Mouse (Mus musculus) stomach, embryonic 14.5 days (tissue): ENCODE data around the gene Rin3. TPM values are rescaled to one million over a fixed set of nuclear protein-coding genes. Genes with fewer than 3 reads are reported as not detected.

Source experiments
- ATAC-seq: fragments of 200-750 bp; cut with Nextera tagmentation; 2 replicates; pipeline ENCODE4 v1.8.0; 2017; ENCODE audit warnings: low read depth, moderate TSS enrichment; ENCODE audit not compliant: insufficient number of reproducible peaks, insufficient read depth, low FRiP score
- H3K27ac ChIP-seq: fragments of 300-500 bp; sonication (generic); 2 replicates; pipeline ENCODE4 v1.5.1; 2014; ENCODE audit warnings: mild to moderate bottlenecking, low read length, moderate library complexity, mixed read lengths
- H3K27me3 ChIP-seq: fragments of 300-500 bp; sonication (generic); 2 replicates; pipeline ENCODE4 v1.6.1; 2014; ENCODE audit warnings: low read length, control low read depth, mixed read lengths; ENCODE audit not compliant: control insufficient read depth, insufficient read depth
- H3K36me3 ChIP-seq: fragments of 300-500 bp; sonication (generic); 2 replicates; pipeline ENCODE4 v1.6.1; 2014; ENCODE audit warnings: mild to moderate bottlenecking, control low read depth, low read length, moderate library complexity, mixed read lengths; ENCODE audit not compliant: control insufficient read depth, insufficient read depth
- H3K4me1 ChIP-seq: fragments of 300-500 bp; sonication (generic); 2 replicates; pipeline ENCODE4 v1.6.1; 2014; ENCODE audit warnings: low read length, control low read depth, mixed read lengths; ENCODE audit not compliant: control insufficient read depth, insufficient read depth
- H3K4me2 ChIP-seq: fragments of 300-500 bp; sonication (generic); replicated peaks from 2 replicates; pipeline ENCODE4 v1.6.1; 2014; ENCODE audit warnings: low read depth, low read length, control low read depth
- H3K4me3 ChIP-seq: fragments of 300-500 bp; sonication (generic); 2 replicates; pipeline ENCODE4 v1.5.1; 2014; ENCODE audit warnings: low read depth, low read length, control low read depth
- H3K9ac ChIP-seq: fragments of 300-500 bp; sonication (generic); replicated peaks from 2 replicates; pipeline ENCODE4 v1.6.1; 2014; ENCODE audit warnings: low read depth, mild to moderate bottlenecking, control low read depth, low read length, moderate library complexity, mixed read lengths
- H3K9me3 ChIP-seq: fragments of 300-500 bp; sonication (generic); 2 replicates; pipeline ENCODE4 v1.6.1; 2016; ENCODE audit warnings: low read depth, low read length, control low read depth; ENCODE audit not compliant: control insufficient read depth
- WGBS: fragments of 180-500 bp; shearing (Covaris S2); extraction: QIAGEN DNeasy Blood & Tissue Kit; methylation state at CpG from one replicate; pipeline ENCODE4 v1.1.7; 2014; 5-methylcytosine and 5-hydroxymethylcytosine counted together
- polyA plus RNA-seq: library from polyadenylated mRNA; unstranded; fragments of >200 nt; fragmentation: Nextera tagmentation; extraction: Ambion mirVana; gene quantifications from 2 replicates; pipeline ENCODE4 v1.2.1, GENCODE M21; 2014

Rin3 gene
- polyA plus RNA-seq, 1 experiment from 2014 or later, result 12.1 TPM

DNA sequence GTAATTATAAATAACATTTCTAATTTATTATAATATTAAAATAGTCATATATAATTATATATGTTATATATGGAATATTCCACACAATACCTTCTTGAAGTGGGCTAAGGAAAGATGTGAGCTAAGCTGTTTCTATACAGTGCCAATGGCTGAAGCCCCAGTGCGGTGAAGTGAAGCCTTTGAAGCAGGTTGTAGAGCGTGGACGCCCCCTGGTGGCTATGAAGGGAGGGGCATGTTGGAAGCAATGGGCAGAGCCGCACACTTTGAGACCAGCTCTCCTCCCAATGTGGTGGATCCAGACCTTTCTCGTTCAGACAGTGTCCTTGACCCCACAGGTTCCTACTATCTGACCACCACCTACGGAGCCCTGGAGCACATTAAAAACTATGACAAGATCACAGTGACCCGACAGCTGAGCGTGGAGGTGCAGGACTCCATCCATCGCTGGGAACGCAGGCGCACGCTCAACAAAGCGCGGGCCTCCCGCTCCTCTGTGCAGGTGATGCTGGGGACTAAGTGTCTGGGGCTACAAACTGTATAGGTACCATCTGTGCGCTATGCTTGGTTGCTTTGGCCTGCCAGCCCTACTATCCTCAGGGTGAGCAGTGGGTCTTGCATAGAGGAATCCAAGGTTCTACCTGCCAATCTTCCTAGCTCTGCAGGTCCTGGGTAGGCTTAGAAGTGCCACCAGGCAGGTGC, 104.5 kb downstream of the Rin3 start:
- no peak overlapping the region for H3K27ac ChIP-seq
- H3K4me1 ChIP-seq, result no peaks in the 10 kb centered on the region
- H3K36me3 ChIP-seq, result peaks cover 12% of the 10 kb centered on the region; the same call in 1 of the 2 replicates
- 55% methylated on average over 16 of the region's 16 CpGs for WGBS
- H3K4me3 ChIP-seq, result no peak overlapping the region
- H3K4me2 ChIP-seq, result no peak overlapping the region
- H3K27me3 ChIP-seq, result no peaks in the 10 kb centered on the region
- no peak overlapping the region for H3K9ac ChIP-seq
- ATAC-seq, result peak; percentile 38; the same call in 1 of the 2 replicates
- no peaks in the 10 kb centered on the region for H3K9me3 ChIP-seq

DNA sequence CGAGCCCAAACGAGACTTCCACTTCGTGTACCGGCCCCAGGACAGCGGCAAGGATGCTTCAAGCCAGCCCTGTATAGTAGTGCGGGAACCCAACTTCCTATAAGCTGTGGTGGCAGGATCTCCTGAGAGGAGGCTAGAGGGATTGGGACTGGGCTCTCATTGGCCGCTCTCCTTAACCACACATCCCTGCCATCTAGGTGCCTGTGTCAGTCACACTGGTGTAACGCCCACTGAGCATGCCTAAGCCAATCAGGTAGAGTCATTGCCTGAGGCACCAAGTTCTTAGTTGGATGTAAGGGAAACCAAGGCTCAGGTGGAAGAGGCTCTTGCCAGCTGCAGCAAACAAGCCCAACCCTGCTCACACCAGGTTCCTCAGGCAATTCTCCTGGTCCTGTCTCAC, 107.2 kb downstream of the Rin3 start:
- H3K4me1 ChIP-seq, result no peaks in the 10 kb centered on the region
- H3K4me3 ChIP-seq, result no peak overlapping the region
- peaks cover 10% of the 10 kb centered on the region for H3K36me3 ChIP-seq
- H3K27ac ChIP-seq, result no peak overlapping the region
- H3K9me3 ChIP-seq, result no peaks in the 10 kb centered on the region
- H3K9ac ChIP-seq, result no peak overlapping the region
- no peaks in the 10 kb centered on the region for H3K27me3 ChIP-seq
- ATAC-seq, result no peak
- 35% methylated on average over 8 of the region's 8 CpGs for WGBS
- no peak overlapping the region for H3K4me2 ChIP-seq

DNA sequence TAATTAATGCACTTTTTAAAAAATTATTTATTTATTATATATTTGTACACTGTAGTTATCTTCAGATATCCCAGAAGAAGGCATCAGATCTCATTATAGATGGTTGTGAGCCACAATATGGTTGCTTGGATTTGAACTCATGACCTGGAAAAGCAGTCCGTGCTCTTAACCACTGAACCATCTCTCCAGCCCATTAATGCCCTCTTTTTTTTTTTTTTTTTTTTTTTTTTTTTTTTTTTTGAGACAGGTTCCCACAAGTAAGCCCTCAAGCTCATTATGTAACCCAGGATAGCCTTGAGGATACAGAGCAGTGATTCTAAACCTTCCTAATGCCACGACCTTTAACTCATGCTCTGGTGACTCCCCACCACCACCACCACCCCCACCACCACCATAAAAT, 108.3 kb downstream of the Rin3 start:
- Histone ChIP-seq H3K27ac (no peak overlapping the region), H3K9me3 (no peaks in the 10 kb centered on the region), H3K36me3 (peaks cover 14% of the 10 kb centered on the region), H3K27me3 (no peaks in the 10 kb centered on the region), H3K4me1 (0 out of 2 replicates have a peak, but pooled peaks cover 3% of the 10 kb centered on the region), H3K4me2 (no peak overlapping the region), H3K4me3 (no peak overlapping the region), H3K9ac (no peak overlapping the region)
- 77% methylated on average over 2 of the region's 2 CpGs for WGBS
- no peak for ATAC-seq

DNA sequence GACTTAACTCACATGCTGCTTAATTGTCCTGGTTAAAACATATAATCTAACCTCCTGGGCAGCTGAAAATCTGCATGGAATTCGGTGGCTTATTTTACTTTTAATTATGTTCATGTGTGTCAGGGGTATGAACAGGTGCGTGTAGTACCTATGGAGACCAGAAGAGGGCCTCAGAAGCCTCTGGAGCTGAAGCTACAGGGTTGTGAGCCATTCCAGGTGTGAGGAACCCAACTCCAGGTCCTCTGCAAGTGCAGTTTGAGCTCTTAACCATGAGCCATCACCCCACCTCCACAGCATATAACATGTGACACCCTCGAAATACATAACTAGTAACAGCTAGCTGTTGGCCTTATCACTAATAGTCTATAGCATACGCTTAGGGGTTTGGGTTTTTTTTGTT, 109.1 kb downstream of the Rin3 start:
- 70% methylated on average over 4 of the region's 4 CpGs for WGBS
- no peak overlapping the region for H3K27ac ChIP-seq
- H3K36me3 ChIP-seq, result peaks cover 14% of the 10 kb centered on the region
- 0 out of 2 replicates have a peak, but pooled peaks cover 6% of the 10 kb centered on the region for H3K4me1 ChIP-seq
- H3K4me3 ChIP-seq, result no peak overlapping the region
- no peak overlapping the region for H3K9ac ChIP-seq
- no peak overlapping the region for H3K4me2 ChIP-seq
- ATAC-seq, result no peak
- no peaks in the 10 kb centered on the region for H3K9me3 ChIP-seq
- no peaks in the 10 kb centered on the region for H3K27me3 ChIP-seq

DNA sequence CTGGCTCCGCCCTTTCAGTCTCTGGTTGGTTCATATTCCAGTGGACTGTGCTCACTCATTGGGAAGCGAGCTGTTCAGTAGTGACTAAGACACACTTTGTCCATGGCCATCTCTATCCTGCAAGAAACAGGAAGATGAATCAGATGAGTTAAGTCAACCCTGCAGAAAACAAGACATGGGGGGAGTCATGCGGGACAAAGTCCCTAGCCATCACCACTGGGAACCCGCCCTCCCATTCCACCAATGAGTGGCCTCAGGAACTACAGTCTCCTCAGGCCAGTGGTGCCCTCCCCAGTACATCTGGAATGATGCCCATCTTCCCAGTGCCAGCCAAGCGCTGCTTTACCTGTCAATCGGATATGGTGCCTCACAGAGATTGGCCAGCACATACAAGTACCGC, 111.6 kb downstream of the Rin3 start:
- no peak for ATAC-seq
- Histone ChIP-seq H3K9me3 (no peaks in the 10 kb centered on the region), H3K4me3 (no peak overlapping the region), H3K4me2 (no peak overlapping the region), H3K27me3 (no peaks in the 10 kb centered on the region), H3K9ac (no peak overlapping the region), H3K4me1 (0 out of 2 replicates have a peak, but pooled peaks cover 6% of the 10 kb centered on the region), H3K27ac (no peak overlapping the region), H3K36me3 (peaks cover 8% of the 10 kb centered on the region)
- 90% methylated on average over 7 of the region's 7 CpGs for WGBS

DNA sequence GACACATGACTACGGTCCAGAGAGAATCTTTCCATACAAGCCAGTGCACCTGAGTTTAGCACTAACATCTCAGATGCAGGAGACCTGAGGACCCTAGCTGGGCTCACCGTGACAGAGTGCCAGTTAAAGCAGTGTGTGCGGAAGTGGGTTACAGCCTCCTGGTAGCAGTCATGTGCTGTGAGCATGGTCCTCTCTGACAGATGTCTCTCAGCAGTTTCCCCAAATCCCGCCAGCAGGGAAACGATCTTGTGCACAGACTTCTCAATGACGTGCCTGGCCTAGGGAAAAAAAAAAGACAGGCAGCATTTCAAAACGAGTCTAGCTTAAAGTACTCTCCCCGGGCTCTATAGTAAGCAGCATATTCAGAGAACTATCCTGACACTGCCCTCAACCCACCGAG, 112.7 kb downstream of the Rin3 start:
- Histone ChIP-seq H3K4me2 (no peak overlapping the region), H3K36me3 (peaks cover 8% of the 10 kb centered on the region), H3K9ac (no peak overlapping the region), H3K4me1 (0 out of 2 replicates have a peak, but pooled peaks cover 6% of the 10 kb centered on the region), H3K4me3 (no peak overlapping the region), H3K27ac (no peak overlapping the region), H3K9me3 (no peaks in the 10 kb centered on the region), H3K27me3 (no peaks in the 10 kb centered on the region)
- no peak for ATAC-seq
- whole genome bisulfite sequencing, result 80% methylated on average over 9 of the region's 9 CpGs

DNA sequence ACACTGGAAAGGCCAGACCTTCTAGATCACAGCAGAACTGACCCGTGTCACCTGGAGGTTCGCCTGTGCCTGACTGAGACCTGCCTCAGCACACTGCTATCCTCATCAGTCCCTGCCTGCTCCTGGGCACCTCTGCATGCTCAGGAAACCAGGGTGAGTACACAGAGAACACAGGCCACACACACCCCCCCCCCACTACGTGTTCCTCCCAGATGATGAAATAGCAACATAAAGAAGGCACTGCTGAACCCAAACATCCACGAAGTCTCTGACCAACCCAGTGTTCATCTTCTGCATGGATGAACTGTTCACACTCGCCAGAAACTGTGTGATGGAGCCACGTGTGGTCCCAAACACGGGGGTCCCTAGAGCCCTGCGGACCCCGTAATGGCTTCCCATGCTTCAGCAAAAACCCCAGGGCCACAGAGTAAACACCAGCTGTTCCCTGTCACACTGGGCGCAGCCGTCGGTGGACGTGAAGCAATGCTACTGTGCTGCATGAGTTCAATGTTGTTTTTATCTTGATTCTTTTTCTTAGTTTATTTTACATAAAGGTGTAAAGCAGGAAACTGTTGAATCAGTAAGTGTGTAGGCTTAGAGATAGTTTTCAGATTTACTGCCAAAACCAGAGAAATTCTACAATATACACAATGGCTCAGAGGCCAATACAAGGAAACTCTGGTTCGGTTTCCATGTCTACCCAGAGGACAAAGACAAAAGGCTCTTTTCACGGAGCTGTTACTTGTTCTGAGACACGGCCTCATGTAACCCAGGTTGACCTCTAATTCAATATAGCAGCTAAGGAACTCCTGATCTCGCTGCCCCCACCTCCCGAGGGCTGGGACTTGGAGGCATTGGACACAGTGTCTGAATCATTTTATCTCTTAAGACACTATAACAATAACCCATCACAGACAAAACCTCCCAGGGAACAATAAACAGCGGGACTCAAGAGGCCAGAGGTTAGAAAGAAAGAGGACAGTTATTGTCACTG, 113.4 kb downstream of the Rin3 start:
- peaks cover 8% of the 10 kb centered on the region for H3K36me3 ChIP-seq
- peak overlapping the region; percentile 10; the same call in 1 of the 2 replicates for H3K27ac ChIP-seq
- no peak for ATAC-seq

DNA sequence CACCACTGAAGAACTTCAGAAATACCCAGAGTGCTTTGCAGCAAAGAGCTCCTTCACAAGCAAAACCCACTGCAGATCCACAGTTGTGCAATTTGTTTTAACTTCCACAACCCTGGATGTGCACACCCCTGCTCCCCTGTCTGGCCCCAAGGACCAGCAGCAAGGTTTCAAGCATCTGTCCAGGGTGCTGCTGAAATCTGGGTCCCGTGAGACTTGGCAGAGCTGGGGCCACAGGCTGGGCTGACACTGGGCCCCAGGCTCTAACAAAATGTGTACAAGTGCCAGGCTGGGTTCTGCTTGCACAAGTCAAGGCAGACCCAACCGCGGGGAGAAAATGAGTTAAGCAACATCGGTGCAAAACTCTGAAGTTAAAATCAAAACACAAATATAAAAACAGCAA, 115.7 kb downstream of the Rin3 start:
- Histone ChIP-seq H3K9ac (no peak overlapping the region), H3K9me3 (no peaks in the 10 kb centered on the region), H3K4me1 (0 out of 2 replicates have a peak, but pooled peaks cover 6% of the 10 kb centered on the region), H3K4me2 (no peak overlapping the region), H3K36me3 (peaks cover 10% of the 10 kb centered on the region), H3K4me3 (no peak overlapping the region), H3K27me3 (no peaks in the 10 kb centered on the region), H3K27ac (no peak overlapping the region)
- 87% methylated on average over 4 of the region's 4 CpGs for WGBS
- no peak for ATAC-seq

More for the DNA sequence above, 113.4 kb downstream of the Rin3 start:
- H3K9me3 ChIP-seq, result no peaks in the 10 kb centered on the region
- 47% methylated on average over 19 of the region's 19 CpGs for WGBS
- 0 out of 2 replicates have a peak, but pooled peaks cover 6% of the 10 kb centered on the region for H3K4me1 ChIP-seq
- no peak overlapping the region for H3K4me3 ChIP-seq
- H3K27me3 ChIP-seq, result no peaks in the 10 kb centered on the region
- no peak overlapping the region for H3K4me2 ChIP-seq
- H3K9ac ChIP-seq, result no peak overlapping the region
